Mouse (Mus musculus): ENCODE measurements around the gene Fat1. TPM values are rescaled to one million over a fixed set of nuclear protein-coding genes. Genes with fewer than 3 reads are reported as not detected.

Fat1 gene
- polyA plus RNA-seq, 1 experiment from 2014 or later = 22.2 TPM

GRCm38 (mm10) chr8:45068759-45069386 is 133.6 kb downstream of the Fat1 start, which contains the start of gene Mtnr1a:
Mtnr1a (plus strand) TSS chr8:45069137.
- Histone ChIP-seq H3K36me3 (ENCODE audit: control insufficient read depth, insufficient read depth, low read length) (no peaks in the 10 kb centered on the region), H3K27me3 (ENCODE audit: control insufficient read depth, insufficient read depth, low read length) (peaks cover 8% of the 10 kb centered on the region; the same call in 1 of the 2 replicates), H3K9me3 (ENCODE audit: control insufficient read depth, low read length) (no peaks in the 10 kb centered on the region), H3K4me1 (ENCODE audit: control insufficient read depth in 2 of 2, insufficient read depth in 2 of 2, low read length in 2 of 2) (peaks cover 3 to 8% of the 10 kb centered on the region in 2 experiments; a peak in 3 of 4 replicates), H3K4me2 (ENCODE audit: low read length) (peak within 1 kb of the TSS; percentile 67), H3K4me3 (ENCODE audit: control insufficient read depth in 1 of 2, insufficient read depth in 1 of 2, low read depth in 1 of 2, low read length in 2 of 2) (peak within 1 kb of the TSS; percentile 27 to 33), H3K9ac (ENCODE audit: low read length) (peak within 1 kb of the TSS; percentile 6; the same call in 1 of the 2 replicates), H3K27ac (replicated peaks in 1 of 2; ENCODE audit: control insufficient read depth in 1 of 2, insufficient read depth in 1 of 2, low read depth in 2 of 2, low read length in 2 of 2) (no peak within 1 kb of the TSS)
- peak; percentile 43; the same call in 1 of the 2 replicates for ATAC-seq (ENCODE audit: insufficient number of reproducible peaks, insufficient read depth, low FRiP score, low read depth)
- WGBS = 7% methylated on average over 29 of the region's 29 CpGs

GRCm38 (mm10) chr8:45070949-45071348 is 135.7 kb downstream of the Fat1 start:
- no peak overlapping the region for H3K4me2 ChIP-seq (ENCODE audit: low read length)
- WGBS = 82% methylated on average over 8 of the region's 8 CpGs
- H3K36me3 ChIP-seq (ENCODE audit: control insufficient read depth, insufficient read depth, low read length) = no peaks in the 10 kb centered on the region
- ATAC-seq (ENCODE audit: insufficient number of reproducible peaks, insufficient read depth, low FRiP score, low read depth) = no peak
- no peak overlapping the region for H3K9ac ChIP-seq (ENCODE audit: low read length)
- H3K4me1 ChIP-seq (ENCODE audit: control insufficient read depth in 2 of 2, insufficient read depth in 2 of 2, low read length in 2 of 2) = peaks cover 2 to 3% of the 10 kb centered on the region in 2 experiments; a peak in 2 of 4 replicates
- no peak overlapping the region for H3K27ac ChIP-seq (replicated peaks in 1 of 2; ENCODE audit: control insufficient read depth in 1 of 2, insufficient read depth in 1 of 2, low read depth in 2 of 2, low read length in 2 of 2)
- H3K4me3 ChIP-seq (ENCODE audit: control insufficient read depth in 1 of 2, insufficient read depth in 1 of 2, low read depth in 1 of 2, low read length in 2 of 2) = no peak overlapping the region
- H3K9me3 ChIP-seq (ENCODE audit: control insufficient read depth, low read length) = no peaks in the 10 kb centered on the region
- H3K27me3 ChIP-seq (ENCODE audit: control insufficient read depth, insufficient read depth, low read length) = peaks cover 8% of the 10 kb centered on the region; the same call in 1 of the 2 replicates

- Histone ChIP-seq H3K27me3 (ENCODE audit: control insufficient read depth, insufficient read depth, low read length) (no peaks in the 10 kb centered on the region), H3K4me1 (ENCODE audit: control insufficient read depth in 2 of 2, insufficient read depth in 2 of 2, low read length in 2 of 2) (no peaks in the 10 kb centered on the region), H3K27ac (replicated peaks in 1 of 2; ENCODE audit: control insufficient read depth in 1 of 2, insufficient read depth in 1 of 2, low read depth in 2 of 2, low read length in 2 of 2) (no peak overlapping the region), H3K9me3 (ENCODE audit: control insufficient read depth, low read length) (no peaks in the 10 kb centered on the region), H3K4me3 (ENCODE audit: control insufficient read depth in 1 of 2, insufficient read depth in 1 of 2, low read depth in 1 of 2, low read length in 2 of 2) (no peak overlapping the region), H3K9ac (ENCODE audit: low read length) (no peak overlapping the region), H3K36me3 (ENCODE audit: control insufficient read depth, insufficient read depth, low read length) (no peaks in the 10 kb centered on the region), H3K4me2 (ENCODE audit: low read length) (no peak overlapping the region)
- no peak for ATAC-seq (ENCODE audit: insufficient number of reproducible peaks, insufficient read depth, low FRiP score, low read depth)
- 84% methylated on average over 3 of the region's 3 CpGs for WGBS
Measured at GRCm38 (mm10) chr8:45080850-45081249, 145.6 kb downstream of the Fat1 start.

GRCm38 (mm10) chr8:45093599-45093998 is 158.4 kb downstream of the Fat1 start:
- H3K4me3 ChIP-seq (ENCODE audit: control insufficient read depth in 1 of 2, insufficient read depth in 1 of 2, low read depth in 1 of 2, low read length in 2 of 2) = no peak overlapping the region
- no peak overlapping the region for H3K9ac ChIP-seq (ENCODE audit: low read length)
- no peaks in the 10 kb centered on the region for H3K27me3 ChIP-seq (ENCODE audit: control insufficient read depth, insufficient read depth, low read length)
- ATAC-seq (ENCODE audit: insufficient number of reproducible peaks, insufficient read depth, low FRiP score, low read depth) = no peak
- WGBS = 71% methylated on average over 3 of the region's 3 CpGs
- no peaks in the 10 kb centered on the region for H3K4me1 ChIP-seq (ENCODE audit: control insufficient read depth in 2 of 2, insufficient read depth in 2 of 2, low read length in 2 of 2)
- no peaks in the 10 kb centered on the region for H3K9me3 ChIP-seq (ENCODE audit: control insufficient read depth, low read length)
- H3K4me2 ChIP-seq (ENCODE audit: low read length) = no peak overlapping the region
- H3K36me3 ChIP-seq (ENCODE audit: control insufficient read depth, insufficient read depth, low read length) = no peaks in the 10 kb centered on the region
- H3K27ac ChIP-seq (replicated peaks in 1 of 2; ENCODE audit: control insufficient read depth in 1 of 2, insufficient read depth in 1 of 2, low read depth in 2 of 2, low read length in 2 of 2) = no peak overlapping the region

Other genes starting within 250 kb of the Fat1 start
- not detected in 2 replicates for gene Mtnr1a, start 133.7 kb downstream of the Fat1 start, polyA plus RNA-seq (2014; fragmentation: Nextera tagmentation; extraction: Ambion mirVana)

Measured in heart, embryonic 14.5 days (tissue).